Mouse (Mus musculus) liver, adult 2 months (tissue): Measurements from ENCODE around the gene CK137956. TPM values are rescaled to one million over a fixed set of nuclear protein-coding genes. Genes with fewer than 3 reads are reported as not detected.

Experiments
- DNase-seq: peaks from one replicate; pipeline ENCODE4 v3.0.0-alpha.2; 2011; ENCODE audit warnings: low read depth, low spot score; ENCODE audit errors: extremely low read depth
- H3K27ac ChIP-seq: fragments of 200-500 bp; replicated peaks from 2 replicates; pipeline ENCODE4 v1.5.1; 2012; ENCODE audit warnings: low read depth, mild to moderate bottlenecking, control low read depth, inconsistent platforms, low read length; ENCODE audit not compliant: insufficient read depth
- H3K27me3 ChIP-seq: fragments of 200-500 bp; 2 replicates; pipeline ENCODE4 v1.6.1; 2012; ENCODE audit warnings: mild to moderate bottlenecking, moderate library complexity, low read length, inconsistent platforms; ENCODE audit not compliant: control insufficient read depth, insufficient read depth
- H3K36me3 ChIP-seq: fragments of 200-500 bp; 2 replicates; pipeline ENCODE4 v1.6.1; 2012; ENCODE audit warnings: low read length, inconsistent platforms; ENCODE audit not compliant: control insufficient read depth, insufficient read depth
- H3K4me1 ChIP-seq: fragments of 200-500 bp; 2 replicates; pipeline ENCODE4 v1.6.1; 2011; ENCODE audit warnings: low read length; ENCODE audit not compliant: control insufficient read depth, insufficient read depth
- H3K4me3 ChIP-seq: fragments of 200-500 bp; 2 replicates; pipeline ENCODE4 v1.5.1; 2011; ENCODE audit warnings: low read depth, mild to moderate bottlenecking, control low read depth, low read length, moderate library complexity; ENCODE audit not compliant: insufficient read depth
- H3K79me2 ChIP-seq: fragments of 200-500 bp; 2 replicates; pipeline ENCODE4 v1.6.1; 2012; ENCODE audit warnings: inconsistent platforms, mild to moderate bottlenecking, low read length, moderate library complexity; ENCODE audit not compliant: control insufficient read depth, insufficient read depth
- H3K9ac ChIP-seq: fragments of 200-500 bp; 2 replicates; pipeline ENCODE4 v1.6.1; 2012; ENCODE audit warnings: low read depth, mild to moderate bottlenecking, control low read depth, inconsistent platforms, low read length
- CTCF ChIP-seq: fragments of 200-500 bp; IDR thresholded peaks from 2 replicates; pipeline ENCODE4 v1.5.1; 2011; ENCODE audit warnings: low read depth, low read length, control low read depth
- POLR2A ChIP-seq: fragments of 200-500 bp; IDR thresholded peaks from 2 replicates; pipeline ENCODE4 v1.6.1; 2011; ENCODE audit warnings: low read length, control low read depth; ENCODE audit not compliant: insufficient read depth; ENCODE audit errors: extremely low read depth
- WGBS: fragments of 180-500 bp; shearing (Covaris S2); methylation state at CpG from one replicate; pipeline ENCODE4 v1.1.7; 2018; 5-methylcytosine and 5-hydroxymethylcytosine counted together
- polyA plus RNA-seq: library from polyadenylated mRNA; depleted of rRNA; stranded (reverse); fragments of >200 nt; gene quantifications from 2 replicates; pipeline ENCODE4 v1.2.3, GENCODE M21; 2012; rRNA removed
- total RNA-seq: library from RNA; depleted of rRNA; stranded (reverse); fragments of >200 nt; gene quantifications from 2 replicates; pipeline ENCODE4 v1.2.3, GENCODE M21; 2014; rRNA removed

Gene CK137956
- total RNA-seq (not detected in 2 replicates), polyA plus RNA-seq (not detected in 2 replicates)

DNA sequence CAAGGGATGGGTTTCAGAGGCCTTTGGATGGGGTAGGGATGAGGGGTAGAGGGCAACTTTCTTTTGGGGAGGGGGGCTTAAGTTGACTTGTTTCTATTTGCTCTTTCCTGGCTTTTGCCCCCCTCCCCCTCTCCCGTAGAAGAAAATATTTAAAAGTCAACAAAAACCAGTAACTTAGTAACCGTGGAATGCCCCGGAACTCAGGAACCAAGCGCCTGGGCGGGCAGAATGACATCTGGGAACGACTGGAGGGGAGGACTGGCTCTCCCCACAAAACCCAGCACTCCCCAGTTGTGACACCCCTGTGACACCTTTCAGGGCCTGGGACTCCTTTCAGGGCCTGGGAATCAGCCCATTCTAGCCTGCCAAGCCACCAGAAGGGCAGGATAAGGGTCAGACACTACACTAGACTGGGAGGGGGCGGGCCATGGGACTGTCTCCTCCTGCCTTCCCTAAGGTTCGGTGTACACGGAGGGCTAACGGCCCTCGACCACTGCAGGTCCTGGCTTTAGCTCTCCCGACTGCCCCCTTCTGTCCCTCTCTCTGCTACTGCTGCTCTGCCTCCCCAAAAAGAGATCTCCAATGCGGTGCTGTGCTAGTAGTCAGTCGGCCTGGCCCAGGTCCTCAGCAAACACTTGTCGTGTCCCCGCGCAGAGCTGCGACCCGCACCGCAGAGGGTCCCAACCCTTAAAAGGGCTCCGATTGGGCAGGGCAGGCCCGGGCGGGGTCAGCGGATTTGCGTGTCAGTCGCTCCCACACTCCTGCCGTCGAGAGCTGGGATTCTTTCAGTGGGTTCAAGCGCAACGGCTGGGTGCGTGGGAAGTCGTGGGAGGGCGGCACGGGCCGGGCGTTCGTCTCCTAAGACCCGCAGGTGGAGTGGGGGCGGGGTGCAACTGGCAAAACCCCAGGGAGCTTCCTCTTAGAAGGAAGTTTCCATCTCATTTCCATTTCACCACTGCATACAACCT is at the start of gene CK137956:
Gene CK137956 (minus strand): TSS at position 51 of the 968 bp plus-strand sequence.
- H3K36me3 ChIP-seq = no peaks in the 10 kb centered on the region
- no peak within 1 kb of the TSS for H3K27ac ChIP-seq
- WGBS = 4% methylated on average over 39 of the region's 39 CpGs
- no peaks in the 10 kb centered on the region for H3K4me1 ChIP-seq
- H3K27me3 ChIP-seq = peaks cover 3% of the 10 kb centered on the region; the same call in 1 of the 2 replicates
- H3K9ac ChIP-seq = no peak within 1 kb of the TSS
- H3K79me2 ChIP-seq = no peaks in the 10 kb centered on the region
- no peak for TF ChIP-seq CTCF
- TF ChIP-seq POLR2A = no peak
- DNase-seq = no peak
- H3K4me3 ChIP-seq = no peak within 1 kb of the TSS

DNA sequence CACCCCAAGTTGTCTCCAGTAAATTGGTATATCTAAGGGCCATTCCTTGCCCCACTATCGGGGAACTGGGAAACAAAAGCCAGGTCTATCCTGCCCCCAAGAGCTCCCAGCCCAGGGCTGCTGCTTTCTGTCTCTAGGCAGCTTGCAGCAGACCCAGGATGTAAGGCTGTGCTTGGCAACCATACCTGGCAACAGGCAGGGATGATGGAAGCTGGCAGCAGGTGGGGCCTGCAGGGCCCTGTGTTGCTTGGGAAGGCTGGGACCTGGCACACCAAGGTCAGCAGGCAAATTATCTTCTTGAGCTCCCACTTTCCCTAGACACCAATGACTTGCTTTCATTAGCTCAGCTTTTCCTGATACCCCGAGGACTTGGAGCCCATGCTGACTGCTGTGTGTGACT is 48.7 kb upstream of the CK137956 start:
- H3K27me3 ChIP-seq = no peaks in the 10 kb centered on the region
- H3K79me2 ChIP-seq = no peaks in the 10 kb centered on the region
- no peaks in the 10 kb centered on the region for H3K4me1 ChIP-seq
- H3K27ac ChIP-seq = no peak overlapping the region
- H3K36me3 ChIP-seq = no peaks in the 10 kb centered on the region
- H3K4me3 ChIP-seq = no peak overlapping the region
- 56% methylated on average over 2 of the region's 2 CpGs for WGBS
- no peak for DNase-seq
- no peak for TF ChIP-seq CTCF
- no peak overlapping the region for H3K9ac ChIP-seq

DNA sequence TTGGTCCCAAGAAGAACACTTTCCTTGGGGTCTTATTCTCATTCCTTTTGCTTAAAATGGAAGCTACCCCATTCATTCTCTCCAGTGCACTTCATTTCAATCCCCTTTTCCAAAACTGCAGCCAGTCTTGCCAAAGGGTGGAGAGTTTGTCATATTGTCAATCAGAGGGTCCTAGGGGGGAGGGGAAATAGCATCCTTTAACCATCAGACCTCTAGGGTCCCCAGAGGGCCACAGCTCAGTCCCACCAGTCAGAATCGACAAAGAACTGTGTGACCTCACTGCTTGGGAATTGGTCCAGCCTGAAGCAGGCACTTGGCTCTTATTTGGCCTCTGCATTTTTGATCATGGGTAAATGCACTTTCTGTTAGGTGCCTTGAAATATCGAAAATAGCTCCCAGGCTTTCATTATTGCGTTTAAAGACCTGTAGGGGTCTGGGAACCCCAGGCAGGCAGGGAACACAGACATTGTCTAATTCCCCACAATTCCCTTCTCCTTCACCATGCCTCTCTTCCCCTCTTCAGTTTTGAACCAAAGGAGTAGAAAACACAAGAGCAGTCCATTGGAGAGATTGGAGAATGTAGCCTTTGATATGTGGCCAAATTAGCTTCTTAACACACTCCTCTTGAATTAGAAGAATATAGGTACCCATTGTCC is 34.2 kb upstream of the CK137956 start:
- no peak overlapping the region for H3K9ac ChIP-seq
- no peaks in the 10 kb centered on the region for H3K36me3 ChIP-seq
- no peak for TF ChIP-seq POLR2A
- no peak for TF ChIP-seq CTCF
- H3K79me2 ChIP-seq = no peaks in the 10 kb centered on the region
- 58% methylated on average over 3 of the region's 3 CpGs for WGBS
- no peak overlapping the region for H3K27ac ChIP-seq
- DNase-seq = no peak
- H3K27me3 ChIP-seq = no peaks in the 10 kb centered on the region
- H3K4me1 ChIP-seq = no peaks in the 10 kb centered on the region
- no peak overlapping the region for H3K4me3 ChIP-seq

DNA sequence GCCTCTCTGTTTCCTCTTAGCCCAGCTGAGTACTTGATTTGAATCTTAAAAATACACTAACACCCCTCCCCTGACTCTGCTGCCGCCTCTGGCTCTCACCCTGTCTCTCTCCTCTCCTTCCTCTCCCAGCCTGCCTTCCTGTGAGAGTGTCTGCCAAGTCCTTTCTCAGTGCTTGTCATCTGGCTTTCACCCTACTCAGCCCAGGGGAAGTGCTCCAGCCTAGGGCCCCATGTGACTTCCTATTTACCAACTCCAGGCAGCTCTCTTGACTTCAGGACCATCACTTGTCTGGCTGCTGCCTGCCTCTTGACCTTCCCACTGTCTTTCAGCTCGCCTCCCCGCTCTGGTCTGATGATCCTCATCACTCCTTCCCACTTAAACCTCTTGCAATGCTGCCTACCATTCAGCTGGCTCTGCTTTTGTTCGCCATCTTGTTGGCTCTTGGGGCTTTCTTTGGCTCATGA is 31.9 kb upstream of the CK137956 start:
- Histone ChIP-seq H3K27me3 (no peaks in the 10 kb centered on the region), H3K79me2 (no peaks in the 10 kb centered on the region), H3K36me3 (no peaks in the 10 kb centered on the region), H3K27ac (no peak overlapping the region), H3K9ac (no peak overlapping the region), H3K4me1 (no peaks in the 10 kb centered on the region), H3K4me3 (no peak overlapping the region)
- DNase-seq = no peak
- WGBS = 57% methylated on average over 4 of the region's 4 CpGs
- TF ChIP-seq CTCF (no peak), POLR2A (no peak)

DNA sequence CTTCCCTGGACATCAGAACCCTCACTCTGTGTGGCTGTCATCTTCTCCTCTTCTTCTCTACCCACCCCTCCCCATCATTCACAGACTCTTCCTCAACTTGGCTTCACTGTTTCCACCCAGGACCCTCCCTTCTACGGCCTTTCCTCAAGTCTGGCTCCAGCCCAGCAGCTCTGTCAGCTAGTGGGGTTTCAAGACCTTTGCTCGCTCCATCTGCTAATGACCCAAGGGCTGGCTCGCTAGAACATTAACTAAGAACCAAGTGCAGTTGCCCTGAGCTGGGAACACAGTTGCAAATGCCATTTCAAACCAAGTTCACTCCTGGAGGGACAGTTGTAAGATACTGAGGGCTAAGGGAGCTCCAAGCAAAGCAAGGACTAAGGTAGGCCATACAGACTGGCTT is 28.5 kb upstream of the CK137956 start:
- WGBS = 65% methylated on average over 3 of the region's 3 CpGs
- no peaks in the 10 kb centered on the region for H3K79me2 ChIP-seq
- no peak overlapping the region for H3K4me3 ChIP-seq
- TF ChIP-seq POLR2A (no peak), CTCF (no peak)
- no peaks in the 10 kb centered on the region for H3K4me1 ChIP-seq
- DNase-seq = no peak
- no peak overlapping the region for H3K27ac ChIP-seq
- H3K36me3 ChIP-seq = no peaks in the 10 kb centered on the region
- H3K9ac ChIP-seq = no peak overlapping the region
- no peaks in the 10 kb centered on the region for H3K27me3 ChIP-seq
